Mouse (Mus musculus) stomach, postnatal 0 days (tissue): Measurements from ENCODE around the gene Ostf1.

Experiments
- CTCF ChIP-seq: IDR thresholded peaks from 2 replicates; pipeline ENCODE4 v1.5.1; 2016; ENCODE audit warnings: antibody characterized with exemption, low read depth, mild to moderate bottlenecking, moderate library complexity
- EP300 ChIP-seq: optimal IDR thresholded peaks from 2 replicates; pipeline ENCODE3; 2016; ENCODE audit warnings: antibody characterized with exemption

- TF ChIP-seq CTCF = no peak
- no peak for TF ChIP-seq EP300
Observed at GRCm38 (mm10) chr19:18654984-18655383, 23.4 kb upstream of the Ostf1 start.
